Mouse (Mus musculus) cortical plate, adult 2 months (tissue): ENCODE measurements around the gene Ptrh1.

Source experiments
- CTCF ChIP-seq: fragments of 200-500 bp; IDR thresholded peaks from 2 replicates; pipeline ENCODE4 v1.5.1; 2011; ENCODE audit warnings: mild to moderate bottlenecking, control low read depth, low read length; ENCODE audit not compliant: insufficient read depth; ENCODE audit errors: extremely low read depth
- POLR2A ChIP-seq: fragments of 200-500 bp; IDR thresholded peaks from 2 replicates; pipeline ENCODE4 v1.6.1; 2011; ENCODE audit warnings: mild to moderate bottlenecking, low read length, control low read depth; ENCODE audit not compliant: insufficient read depth; ENCODE audit errors: extremely low read depth

- TF ChIP-seq CTCF = no peak
- no peak for TF ChIP-seq POLR2A
Observed at GRCm38 (mm10) chr2:32798251-32798962, 22.8 kb downstream of the Ptrh1 start.
